Mouse (Mus musculus) liver, postnatal 0 days (tissue): ENCODE measurements at regions not wholly inside any gene's neighbourhood (a gene's known extent, or its start where the extent isn't known, plus 50 kb on each side); places are given as distances from the start of the nearest gene placed in this dataset.
A peak's percentile ranks its signal among the peaks of the same experiment; 100 is the strongest.

Source experiments
- ATAC-seq: fragments of 200-750 bp; cut with Nextera tagmentation; 2 replicates; pipeline ENCODE4 v1.8.0; 2017; ENCODE audit warnings: mild to moderate bottlenecking, moderate library complexity
- DNase-seq: peaks from one replicate; pipeline ENCODE4 v3.0.0-alpha.2; 2016
- H3K27ac ChIP-seq: fragments of 300-500 bp; sonication (generic); 2 replicates; pipeline ENCODE4 v1.5.1; 2014; ENCODE audit warnings: antibody characterized with exemption, moderate library complexity, mild to moderate bottlenecking, low read depth
- H3K27me3 ChIP-seq: fragments of 300-500 bp; sonication (generic); 2 replicates; pipeline ENCODE4 v1.6.1; 2014; ENCODE audit warnings: low read length, control low read depth, mixed read lengths; ENCODE audit not compliant: insufficient read depth
- H3K36me3 ChIP-seq: fragments of 300-500 bp; sonication (generic); replicated peaks from 2 replicates; pipeline ENCODE4 v1.6.1; 2014; ENCODE audit warnings: mild to moderate bottlenecking, control low read depth, low read length, moderate library complexity, mixed read lengths; ENCODE audit not compliant: insufficient read depth
- H3K4me1 ChIP-seq: fragments of 300-500 bp; sonication (generic); 2 replicates; pipeline ENCODE4 v1.6.1; 2014; ENCODE audit warnings: antibody characterized with exemption, mild to moderate bottlenecking, control low read depth; ENCODE audit not compliant: insufficient read depth
- H3K4me2 ChIP-seq: fragments of 300-500 bp; sonication (generic); 2 replicates; pipeline ENCODE4 v1.6.1; 2014; ENCODE audit warnings: low read depth, mild to moderate bottlenecking, low read length, moderate library complexity, mixed read lengths
- H3K4me3 ChIP-seq: fragments of 300-500 bp; sonication (generic); 2 replicates; pipeline ENCODE4 v1.5.1; 2014; ENCODE audit warnings: low read depth, low read length
- H3K9ac ChIP-seq: fragments of 300-500 bp; sonication (generic); replicated peaks from 2 replicates; pipeline ENCODE4 v1.6.1; 2014; ENCODE audit warnings: mild to moderate bottlenecking, moderate library complexity
- H3K9me3 ChIP-seq: fragments of 300-500 bp; sonication (generic); 2 replicates; pipeline ENCODE4 v1.6.1; 2016; ENCODE audit warnings: mild to moderate bottlenecking, control low read depth, low read length, mixed read lengths
- CTCF ChIP-seq: sonication (generic); IDR thresholded peaks from 2 replicates; pipeline ENCODE4 v1.5.1; 2016; ENCODE audit warnings: antibody characterized with exemption, low read depth
- EP300 ChIP-seq: IDR thresholded peaks from 2 replicates; pipeline ENCODE4 v1.6.1; 2016; ENCODE audit warnings: antibody characterized with exemption, low read depth, mild to moderate bottlenecking
- WGBS: fragments of 180-500 bp; shearing (Covaris S2); extraction: QIAGEN DNeasy Blood & Tissue Kit; methylation state at CpG from one replicate; pipeline ENCODE4 v1.1.7; 2014; ENCODE audit not compliant: insufficient replicate concordance; 5-methylcytosine and 5-hydroxymethylcytosine counted together

DNA sequence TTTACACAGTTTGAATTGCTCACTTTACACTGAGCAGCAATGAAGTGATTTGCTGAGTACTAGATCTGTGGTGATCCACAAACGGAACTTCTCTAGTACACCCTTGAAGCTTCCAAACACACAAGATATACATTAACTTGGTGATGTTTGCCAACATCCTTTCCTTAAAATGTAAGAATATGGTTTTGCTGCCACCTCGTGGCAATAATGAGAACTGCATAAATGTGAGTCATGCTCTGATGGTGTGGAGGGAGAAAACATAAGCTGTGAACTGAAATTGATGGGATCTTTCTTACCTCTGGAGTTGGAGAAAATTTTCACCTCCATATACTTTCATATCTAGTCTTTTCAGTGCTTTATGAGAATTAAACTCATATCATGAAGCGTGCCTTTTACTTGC, 51.6 kb downstream of the Bex3 start:
- DNase-seq (peak; percentile 49), ATAC-seq (no peak)
- Histone ChIP-seq H3K4me2 (no peak overlapping the region), H3K36me3 (no peaks in the 10 kb centered on the region), H3K4me3 (no peak overlapping the region), H3K9me3 (no peaks in the 10 kb centered on the region), H3K27me3 (no peaks in the 10 kb centered on the region), H3K4me1 (no peaks in the 10 kb centered on the region), H3K9ac (no peak overlapping the region), H3K27ac (no peak overlapping the region)
- WGBS: 5% methylated on average over 3 of the region's 3 CpGs
- TF ChIP-seq EP300 (no peak), CTCF (peak; percentile 82)

GRCm38 (mm10) chrX:136365809-136366208, 95.8 kb downstream of the Bex3 start:
- Histone ChIP-seq H3K9me3 (no peaks in the 10 kb centered on the region), H3K27me3 (no peaks in the 10 kb centered on the region), H3K36me3 (no peaks in the 10 kb centered on the region), H3K4me1 (no peaks in the 10 kb centered on the region), H3K4me3 (no peak overlapping the region), H3K9ac (no peak overlapping the region), H3K4me2 (no peak overlapping the region), H3K27ac (no peak overlapping the region)
- DNase-seq (no peak), ATAC-seq (no peak)
- TF ChIP-seq EP300 (no peak), CTCF (no peak)
- WGBS: 75% methylated on average over 2 of the region's 2 CpGs
